Mouse (Mus musculus) frontal cortex, adult 2 months (tissue): ENCODE results near the gene Ceacam18. TPM values are rescaled to one million over a fixed set of nuclear protein-coding genes. Genes with fewer than 3 reads are reported as not detected.

Experiments
- DNase-seq, 2 experiments: peaks; one replicate each; pipeline ENCODE4 v3.0.0; 2022; ENCODE audit warnings: low spot score in 1 of 2; ENCODE audit errors: extremely low spot score in 1 of 2
- polyA plus RNA-seq: library from polyadenylated mRNA; depleted of rRNA; stranded (reverse); fragments of >200 nt; gene quantifications from 2 replicates; pipeline ENCODE4 v1.2.3, GENCODE M21; 2012; rRNA removed

Ceacam18 gene
- not detected in 2 replicates for polyA plus RNA-seq

GRCm38 (mm10) chr7:43634500-43634899 lies at the start of gene Ceacam18:
Ceacam18 (plus strand) TSS chr7:43634707.
- no peak for DNase-seq

GRCm38 (mm10) chr7:43584790-43585189 lies 49.7 kb upstream of the Ceacam18 start:
- DNase-seq, result no peak

- DNase-seq, result no peak
Measured at GRCm38 (mm10) chr7:43601884-43602283, 32.6 kb upstream of the Ceacam18 start.

GRCm38 (mm10) chr7:43606896-43607742 lies 27.4 kb upstream of the Ceacam18 start, which contains the start of gene Zfp819:
Zfp819 (plus strand) TSS chr7:43607169.
- peak; percentile 64 to 79 for DNase-seq

GRCm38 (mm10) chr7:43607743-43608287 lies 26.7 kb upstream of the Ceacam18 start:
- no peak for DNase-seq

- no peak for DNase-seq
Measured at GRCm38 (mm10) chr7:43608316-43608824, 26.1 kb upstream of the Ceacam18 start.

- DNase-seq, result no peak
Measured at GRCm38 (mm10) chr7:43613816-43614551, 20.5 kb upstream of the Ceacam18 start.

- DNase-seq, result no peak
Measured at GRCm38 (mm10) chr7:43622927-43623326, 11.6 kb upstream of the Ceacam18 start.

- DNase-seq, result no peak
Measured at GRCm38 (mm10) chr7:43623819-43624218, 10.7 kb upstream of the Ceacam18 start.

GRCm38 (mm10) chr7:43625065-43625464 lies 9.4 kb upstream of the Ceacam18 start:
- no peak for DNase-seq

GRCm38 (mm10) chr7:43625794-43626422 lies 8.6 kb upstream of the Ceacam18 start:
- DNase-seq, result no peak

- DNase-seq, result no peak
Measured at GRCm38 (mm10) chr7:43633940-43634339, 567 bp upstream of the Ceacam18 start.

- no peak for DNase-seq
Measured at GRCm38 (mm10) chr7:43636194-43636593, 1.7 kb downstream of the Ceacam18 start.

- DNase-seq, result no peak
Measured at GRCm38 (mm10) chr7:43637118-43637517, 2.6 kb downstream of the Ceacam18 start.

GRCm38 (mm10) chr7:43642587-43642986 lies 8.1 kb downstream of the Ceacam18 start:
- DNase-seq, result no peak

GRCm38 (mm10) chr7:43643046-43643652 lies 8.6 kb downstream of the Ceacam18 start:
- no peak for DNase-seq

GRCm38 (mm10) chr7:43652683-43653082 lies 18.2 kb downstream of the Ceacam18 start:
- DNase-seq, result no peak

GRCm38 (mm10) chr7:43654519-43654918 lies 20.0 kb downstream of the Ceacam18 start:
- no peak for DNase-seq

- DNase-seq, result no peak
Measured at GRCm38 (mm10) chr7:43656232-43656631, 21.7 kb downstream of the Ceacam18 start.

GRCm38 (mm10) chr7:43660002-43660401 lies 25.5 kb downstream of the Ceacam18 start, which contains the start of gene Siglece:
Siglece (minus strand) TSS chr7:43660161.
- no peak for DNase-seq
